Mouse (Mus musculus) midbrain, embryonic 14.5 days (tissue): ENCODE measurements at regions not wholly inside any gene's neighbourhood (a gene's known extent, or its start where the extent isn't known, plus 50 kb on each side); places are given as distances from the start of the nearest gene placed in this dataset.

Experiments
- ATAC-seq: fragments of 200-750 bp; cut with Nextera tagmentation; 2 replicates; pipeline ENCODE4 v1.8.0; 2017; ENCODE audit warnings: moderate number of reproducible peaks, moderate library complexity; ENCODE audit not compliant: low FRiP score, low TSS enrichment
- DNase-seq: peaks from one replicate; pipeline ENCODE4 v3.0.0-alpha.2; 2015
- H3K27ac ChIP-seq: fragments of 300-500 bp; sonication (generic); replicated peaks from 2 replicates; pipeline ENCODE4 v1.5.1; 2014; ENCODE audit warnings: mild to moderate bottlenecking, low read depth, low read length, moderate library complexity
- H3K27me3 ChIP-seq: fragments of 300-500 bp; sonication (generic); 2 replicates; pipeline ENCODE4 v1.6.1; 2014; ENCODE audit warnings: low read length, control low read depth, mixed read lengths; ENCODE audit not compliant: control insufficient read depth, insufficient read depth
- H3K36me3 ChIP-seq: fragments of 300-500 bp; sonication (generic); 2 replicates; pipeline ENCODE4 v1.6.1; 2014; ENCODE audit warnings: low read length, control low read depth; ENCODE audit not compliant: control insufficient read depth, insufficient read depth
- H3K4me1 ChIP-seq: fragments of 300-500 bp; sonication (generic); 2 replicates; pipeline ENCODE4 v1.6.1; 2014; ENCODE audit warnings: mild to moderate bottlenecking, antibody characterized with exemption, low read length, control low read depth; ENCODE audit not compliant: control insufficient read depth, insufficient read depth
- H3K4me2 ChIP-seq: fragments of 300-500 bp; sonication (generic); 2 replicates; pipeline ENCODE4 v1.6.1; 2014; ENCODE audit warnings: mild to moderate bottlenecking, low read length, moderate library complexity
- H3K4me3 ChIP-seq: fragments of 300-500 bp; sonication (generic); replicated peaks from 2 replicates; pipeline ENCODE4 v1.5.1; 2014; ENCODE audit warnings: low read depth, low read length
- H3K9ac ChIP-seq: fragments of 300-500 bp; sonication (generic); replicated peaks from 2 replicates; pipeline ENCODE4 v1.6.1; 2014; ENCODE audit warnings: mild to moderate bottlenecking, low read length, moderate library complexity
- H3K9me3 ChIP-seq: fragments of 300-500 bp; sonication (generic); 2 replicates; pipeline ENCODE4 v1.6.1; 2016; ENCODE audit warnings: low read length, control low read depth, mixed read lengths; ENCODE audit not compliant: control insufficient read depth
- WGBS: fragments of 180-500 bp; shearing (Covaris S2); extraction: QIAGEN DNeasy Blood & Tissue Kit; methylation state at CpG from one replicate; pipeline ENCODE4 v1.1.7; 2014; 5-methylcytosine and 5-hydroxymethylcytosine counted together

GRCm38 (mm10) chr3:113169000-113169399 is 89.6 kb downstream of the Amy2a5 start:
- 72% methylated on average over 3 of the region's 3 CpGs for WGBS
- no peak overlapping the region for H3K4me3 ChIP-seq
- H3K27me3 ChIP-seq: no peaks in the 10 kb centered on the region
- H3K9ac ChIP-seq: no peak overlapping the region
- H3K9me3 ChIP-seq: no peaks in the 10 kb centered on the region
- DNase-seq: peak; percentile 1
- ATAC-seq: no peak
- H3K36me3 ChIP-seq: no peaks in the 10 kb centered on the region
- H3K4me2 ChIP-seq: no peak overlapping the region
- no peak overlapping the region for H3K27ac ChIP-seq
- no peaks in the 10 kb centered on the region for H3K4me1 ChIP-seq

- no peaks in the 10 kb centered on the region for H3K27me3 ChIP-seq
- no peaks in the 10 kb centered on the region for H3K9me3 ChIP-seq
- no peaks in the 10 kb centered on the region for H3K4me1 ChIP-seq
- no peak overlapping the region for H3K4me3 ChIP-seq
- H3K27ac ChIP-seq: no peak overlapping the region
- H3K4me2 ChIP-seq: no peak overlapping the region
- H3K36me3 ChIP-seq: no peaks in the 10 kb centered on the region
- no peak for ATAC-seq
- no peak for DNase-seq
- no peak overlapping the region for H3K9ac ChIP-seq
- WGBS: 88% methylated on average over 4 of the region's 4 CpGs
Observed at GRCm38 (mm10) chr3:113162300-113162699, 96.3 kb downstream of the Amy2a5 start.
